Mouse (Mus musculus) ovary, postnatal 36 days (tissue): Measurements from ENCODE around the gene Pcif1.

Experiments used
- DNase-seq: peaks from one replicate; pipeline ENCODE4 v3.0.0; 2022; ENCODE audit warnings: low spot score, mixed read lengths

Pcif1 gene

DNA sequence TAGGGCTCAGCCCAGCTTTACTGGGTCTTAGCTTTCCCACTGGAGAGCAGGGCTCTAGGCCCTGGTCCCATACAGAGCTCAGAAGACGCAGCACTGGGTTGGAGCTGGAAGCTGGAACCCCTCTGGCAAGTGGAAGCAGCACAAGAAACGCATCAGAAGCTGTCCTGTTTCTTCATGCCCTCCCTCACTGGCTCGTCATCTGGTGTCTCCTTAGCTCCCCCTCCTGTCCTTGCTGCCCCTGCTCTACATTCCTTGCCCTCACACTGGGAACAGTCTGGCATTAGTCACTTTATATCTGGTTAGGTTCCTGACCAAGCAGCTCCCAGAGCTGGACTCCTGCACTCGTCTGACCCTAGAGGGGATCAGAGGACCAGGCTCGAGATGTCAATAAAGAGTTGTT lies 14.9 kb downstream of the Pcif1 start:
- no peak for DNase-seq

DNA sequence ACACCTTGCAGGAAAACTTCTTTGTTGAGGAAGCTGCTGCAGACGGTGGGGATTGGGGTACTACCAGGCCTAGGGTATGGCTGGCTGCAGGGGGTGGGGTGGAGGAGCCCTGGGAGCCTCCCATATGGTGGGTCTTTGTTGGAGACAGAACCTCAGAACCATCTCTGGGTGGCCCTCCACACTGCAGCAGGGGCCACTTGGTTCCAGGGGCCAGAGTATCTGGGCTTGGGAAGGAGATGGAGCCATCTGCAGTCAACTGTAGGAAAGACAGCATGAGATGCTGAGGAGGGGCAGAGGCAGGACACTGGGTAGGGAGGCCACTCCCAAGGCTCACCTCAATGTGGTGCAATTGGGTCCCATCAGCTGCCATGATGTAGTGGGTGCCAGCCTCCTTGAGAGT lies 15.5 kb downstream of the Pcif1 start:
- DNase-seq = no peak

DNA sequence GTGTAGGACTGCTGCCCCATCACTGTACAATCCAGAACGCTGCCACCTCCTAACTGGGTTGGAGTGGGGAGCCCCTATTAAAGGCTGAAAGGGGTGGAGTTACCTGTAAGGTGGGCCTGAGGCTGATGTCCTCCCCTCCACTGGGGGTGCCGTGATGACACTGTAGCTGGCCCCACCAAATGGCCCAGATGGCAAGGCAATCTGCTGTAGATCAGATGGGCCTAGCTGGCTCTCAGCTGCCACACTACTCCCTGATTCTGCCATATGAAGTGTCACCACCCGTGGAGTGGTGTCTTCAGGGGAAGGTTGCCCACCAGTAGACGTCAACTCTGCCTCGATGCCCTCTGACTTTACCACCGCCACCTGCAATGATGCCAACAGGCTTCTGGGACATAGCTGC lies 16.8 kb downstream of the Pcif1 start:
- no peak for DNase-seq

DNA sequence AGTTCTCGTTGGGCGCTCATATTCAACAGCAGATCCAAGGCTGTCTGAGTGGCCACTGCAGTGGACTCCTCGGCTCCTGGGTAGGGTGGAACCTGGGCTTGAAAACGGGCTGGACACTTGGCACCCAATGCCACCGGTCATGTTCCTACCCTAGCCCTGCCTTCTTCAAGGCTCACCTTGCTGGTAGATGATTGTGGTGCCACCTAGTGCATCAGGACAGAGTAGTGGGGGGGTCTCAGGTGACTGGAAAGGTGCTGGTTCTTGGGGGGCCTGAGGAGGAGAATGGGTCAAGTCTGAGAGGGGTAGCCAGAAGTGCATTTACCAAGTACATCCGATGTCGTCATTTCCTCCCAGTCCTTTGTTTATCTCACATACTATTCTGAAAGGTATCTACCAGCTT lies 18.9 kb downstream of the Pcif1 start:
- no peak for DNase-seq

DNA sequence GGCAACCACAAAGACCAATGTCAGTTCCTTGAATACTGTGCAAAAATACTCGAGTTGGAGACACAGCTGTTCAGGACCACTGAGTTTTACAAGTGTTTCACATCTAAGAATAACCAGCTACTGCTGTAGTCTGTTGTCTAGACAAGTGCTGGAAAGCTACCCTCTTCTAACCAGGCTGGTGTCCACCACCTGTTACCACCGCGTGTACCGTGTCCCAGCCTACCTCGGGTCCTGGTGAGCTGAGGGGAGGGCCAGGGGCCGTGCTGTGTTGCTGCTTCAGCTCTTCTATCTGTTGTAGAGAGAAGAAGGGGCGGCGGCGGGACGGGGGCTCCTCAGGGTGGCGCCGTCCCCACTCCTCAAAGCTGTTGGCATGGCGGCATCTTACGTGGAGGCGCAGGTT lies 19.9 kb downstream of the Pcif1 start:
- no peak for DNase-seq

DNA sequence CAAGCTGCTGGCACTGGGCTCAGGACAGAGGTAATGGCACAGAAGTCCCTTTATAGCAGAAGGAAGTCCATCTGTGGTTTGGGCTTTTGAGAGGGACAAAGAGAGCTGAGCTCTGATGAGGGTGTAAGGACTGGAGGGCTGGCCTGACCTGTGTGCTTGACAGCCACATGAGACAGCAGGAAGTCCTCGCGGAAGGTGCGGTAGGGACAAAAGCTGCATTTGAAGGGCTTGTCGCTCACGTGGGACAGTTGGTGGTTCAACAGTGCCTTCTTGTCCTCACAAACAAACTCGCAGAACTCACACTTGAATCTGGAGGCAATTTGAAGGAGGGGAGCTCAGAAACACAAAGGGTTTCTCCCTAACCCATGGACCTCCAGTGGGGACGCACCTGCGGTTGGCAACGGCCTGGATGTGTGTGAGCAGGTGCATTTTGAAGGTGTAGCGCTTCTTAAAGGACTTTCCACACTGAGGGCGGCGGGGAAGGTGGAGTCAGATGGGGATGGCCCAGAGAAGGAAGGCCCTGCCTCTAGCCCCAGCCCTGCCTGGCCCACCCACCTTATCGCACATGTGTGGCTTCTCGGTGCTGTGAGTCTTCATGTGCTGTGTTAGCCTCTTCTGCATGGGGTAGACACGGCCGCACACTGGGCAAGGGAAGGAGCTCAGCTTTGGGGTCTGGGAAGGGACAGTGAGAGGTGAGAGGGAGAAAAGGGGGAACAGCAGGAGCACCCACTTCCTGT lies 20.8 kb downstream of the Pcif1 start:
- DNase-seq = no peak

DNA sequence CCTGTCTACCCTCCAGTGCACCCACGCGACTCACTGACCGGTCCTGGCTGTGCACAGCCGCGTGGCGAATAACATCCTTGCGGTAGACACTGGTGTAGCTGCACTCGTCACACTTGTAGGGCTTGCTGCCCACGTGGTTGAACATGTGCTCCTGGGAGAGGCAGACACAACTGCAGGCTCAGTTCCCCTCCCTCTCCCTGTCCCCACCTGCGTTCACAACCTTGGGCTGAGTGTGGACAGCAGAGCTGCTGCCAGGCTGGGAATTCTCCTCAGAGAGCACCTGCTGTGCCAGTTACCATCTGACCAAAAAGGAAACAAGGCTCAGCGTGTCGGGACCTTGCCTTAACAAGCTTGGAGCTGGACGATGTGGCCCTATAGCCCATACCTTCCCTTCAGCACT lies 22.3 kb downstream of the Pcif1 start:
- no peak for DNase-seq

DNA sequence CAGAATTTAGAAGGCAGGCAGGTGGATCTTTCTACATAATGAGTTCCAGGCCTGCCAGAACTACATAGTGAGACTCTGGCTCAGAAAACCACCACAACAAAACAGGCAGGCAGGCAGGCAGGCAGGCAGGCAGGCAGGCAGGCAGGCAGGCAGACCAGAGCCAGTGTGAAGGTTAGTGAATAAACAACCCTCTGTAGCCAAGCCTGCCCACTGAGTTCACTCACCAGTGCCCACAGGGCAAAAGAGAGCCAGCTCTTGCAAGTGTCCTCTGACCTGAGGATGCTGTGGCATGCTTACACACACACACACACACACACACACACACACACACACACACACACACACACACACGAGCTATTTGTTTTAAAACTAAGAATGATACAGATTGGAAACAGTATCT lies 24.4 kb downstream of the Pcif1 start:
- no peak for DNase-seq

DNA sequence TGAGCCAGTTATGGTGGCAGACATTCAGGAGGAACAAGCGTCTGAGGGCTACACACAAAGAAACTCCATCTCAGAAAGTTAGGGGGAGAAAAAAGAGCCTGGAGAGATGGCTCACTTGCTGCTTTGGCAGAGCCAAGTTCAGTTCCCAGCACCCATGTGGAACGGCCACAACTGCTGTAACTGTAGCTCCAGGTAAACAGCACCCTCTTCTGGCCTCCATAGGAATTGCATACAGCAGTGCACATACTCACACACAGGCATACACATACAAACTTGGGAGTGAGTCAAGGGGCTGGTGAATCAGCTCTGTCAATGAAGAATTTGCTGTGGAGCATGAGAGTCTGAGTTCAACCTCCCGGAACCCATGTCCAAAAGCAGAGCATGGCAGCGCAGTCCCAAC lies 27.0 kb downstream of the Pcif1 start:
- no peak for DNase-seq

DNA sequence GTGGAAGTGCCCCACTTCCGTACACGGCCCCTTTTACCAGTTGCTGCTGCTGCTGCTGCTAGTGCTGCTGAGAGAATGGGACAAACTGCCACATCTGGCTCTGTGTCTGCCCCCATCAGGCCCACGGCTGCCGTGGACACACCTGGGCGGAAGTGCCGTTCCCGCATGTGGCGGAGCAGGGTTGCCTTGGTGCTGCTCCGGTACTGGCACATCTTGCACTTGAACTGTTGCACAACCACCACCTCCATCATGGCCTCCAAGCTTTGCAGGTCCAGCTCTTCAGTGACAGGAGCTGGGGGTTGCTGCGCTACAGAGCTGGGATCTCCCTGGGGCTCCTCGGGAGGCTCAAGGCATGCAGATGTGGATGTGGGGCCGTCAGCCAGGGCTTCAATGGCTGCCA lies 28.4 kb downstream of the Pcif1 start:
- DNase-seq = no peak

DNA sequence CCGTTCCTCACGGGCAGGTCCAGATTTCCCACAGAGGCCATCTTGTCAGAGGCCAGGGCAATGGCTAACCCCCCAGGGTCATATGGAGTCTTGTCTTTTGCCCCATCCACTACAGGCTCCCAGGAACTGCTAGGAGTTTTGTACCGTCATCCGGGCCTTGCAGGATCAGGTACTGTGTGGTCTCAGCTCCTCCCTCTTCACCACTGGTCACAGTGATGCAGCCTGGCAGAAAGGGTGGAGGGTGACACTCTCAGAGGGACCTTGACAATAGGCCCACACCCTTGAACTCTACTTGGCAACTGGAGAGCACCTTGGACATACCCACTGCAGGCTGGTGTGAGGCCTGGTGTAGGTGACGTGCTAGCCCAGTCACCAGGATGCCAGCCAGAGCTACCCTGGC lies 28.9 kb downstream of the Pcif1 start:
- DNase-seq = no peak

DNA sequence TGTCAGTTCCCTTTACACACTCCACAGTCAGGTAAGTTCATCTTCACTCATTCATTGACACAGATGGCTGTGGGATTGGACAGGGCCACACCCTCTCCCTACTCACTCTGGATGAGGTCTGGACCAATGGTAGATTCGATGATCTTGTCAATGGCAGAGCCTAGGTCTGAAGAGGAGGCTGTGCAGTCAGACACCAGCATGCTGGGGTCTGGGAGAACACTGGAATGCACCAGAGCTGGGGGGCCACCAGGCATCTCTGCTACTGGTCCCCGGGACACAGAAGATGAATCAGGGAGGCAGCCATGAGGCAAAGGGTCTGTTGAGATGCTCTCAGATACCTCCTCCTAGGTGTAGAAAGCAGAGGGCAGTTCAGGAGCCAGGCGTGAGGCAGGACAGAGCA lies 30.0 kb downstream of the Pcif1 start:
- DNase-seq = no peak

DNA sequence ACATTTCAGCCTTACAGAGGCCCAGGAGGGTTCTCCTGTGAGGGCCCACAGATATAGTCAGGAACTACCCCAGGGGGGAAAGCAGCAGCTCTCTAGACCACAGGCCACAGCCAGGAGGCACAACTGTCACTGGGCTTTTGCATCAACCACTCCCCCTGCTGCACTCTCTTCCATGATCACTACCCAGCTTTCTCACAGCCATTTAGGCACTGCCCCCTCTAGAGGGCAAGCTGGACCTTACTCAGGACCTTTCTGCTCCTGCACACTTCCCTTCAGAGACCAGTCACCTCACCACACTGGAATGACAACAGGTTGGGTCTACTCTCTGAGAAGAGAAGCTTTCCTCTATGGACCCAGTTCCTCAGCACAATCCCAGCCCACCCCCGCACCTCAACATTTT lies 30.4 kb downstream of the Pcif1 start:
- no peak for DNase-seq

DNA sequence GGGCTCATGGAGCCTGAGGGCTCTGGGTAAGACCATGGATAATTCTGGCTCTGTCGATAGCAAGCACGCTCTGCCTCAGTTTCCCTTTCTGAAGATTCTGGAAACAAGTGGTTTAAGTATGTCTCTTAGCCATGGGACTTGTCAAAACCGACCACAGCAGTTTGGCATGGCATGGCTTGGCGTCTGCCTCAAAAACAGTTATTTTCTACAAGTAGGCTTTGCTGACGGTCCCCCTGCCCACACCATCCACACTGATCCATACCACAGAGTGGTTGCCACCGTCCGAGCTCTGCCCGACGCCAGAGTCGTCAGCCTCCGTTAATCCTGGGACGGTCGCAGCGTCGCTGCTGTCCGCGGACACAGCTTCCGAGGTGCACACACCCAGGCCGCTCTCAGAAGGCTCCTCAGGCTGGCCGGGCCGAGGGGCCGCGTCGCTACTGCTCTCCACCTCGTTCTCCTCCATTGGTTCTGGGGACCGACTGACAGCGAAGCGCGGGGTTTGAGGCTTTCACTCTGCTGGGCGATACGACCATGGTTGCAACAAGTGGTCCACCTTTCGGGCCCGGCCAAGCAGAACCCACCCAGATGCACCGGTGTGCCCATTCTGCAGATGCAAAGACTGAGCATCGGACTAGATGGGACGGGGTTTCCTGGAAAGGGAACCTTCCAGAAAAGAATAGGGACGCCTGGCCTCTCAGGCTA lies 31.4 kb downstream of the Pcif1 start:
- no peak for DNase-seq

DNA sequence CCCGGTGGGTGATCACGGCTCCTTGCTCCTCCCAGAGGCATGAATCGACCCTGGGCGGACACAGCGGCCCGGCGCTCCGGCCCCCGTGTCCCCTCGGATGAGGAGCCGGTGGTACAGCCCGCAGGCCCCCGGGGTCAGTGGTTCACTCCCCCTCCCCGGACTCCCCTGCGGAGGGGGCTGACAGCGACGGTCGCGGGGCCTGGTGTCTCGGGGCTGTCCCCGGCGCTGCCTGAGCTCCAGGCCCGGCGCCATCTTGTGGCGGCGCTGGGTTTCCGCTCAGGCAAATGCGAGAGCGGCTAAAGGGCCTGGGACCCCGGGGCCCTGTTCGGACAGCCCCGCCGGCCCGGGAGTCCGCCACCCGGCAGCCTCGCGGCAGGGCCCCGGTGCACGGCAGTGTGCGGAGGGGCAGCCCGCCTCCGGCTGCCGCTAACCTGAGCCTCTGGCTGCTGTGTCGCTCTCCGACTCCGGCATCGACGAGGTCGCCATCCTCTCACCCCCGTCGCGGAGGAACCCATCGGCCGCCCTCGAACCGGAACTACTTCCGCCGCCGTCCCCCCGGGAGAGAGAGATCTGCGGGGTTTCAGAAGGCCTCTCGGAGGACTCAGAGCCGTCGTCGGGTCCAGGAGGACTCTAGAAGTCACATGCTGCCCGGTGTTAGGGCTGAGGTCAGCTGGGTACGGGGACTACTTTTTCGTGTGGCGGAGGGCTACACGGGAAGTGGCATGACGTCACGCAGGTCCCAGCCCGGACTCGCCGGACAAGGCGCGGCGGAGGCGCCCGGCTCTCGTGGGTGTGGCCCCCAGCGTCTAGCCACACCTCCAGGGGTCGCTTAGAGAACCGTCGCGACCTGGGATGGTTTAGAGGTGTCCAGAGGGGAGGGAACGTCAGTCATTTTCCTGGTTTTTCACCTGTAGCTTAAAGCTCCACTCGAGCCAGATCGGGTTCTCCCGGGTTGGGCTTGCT lies 32.3 kb downstream of the Pcif1 start, which contains the start of gene Zfp335:
Gene Zfp335 (minus strand): TSS at position 672 of the 963 bp plus-strand sequence.
- peak; percentile 94 for DNase-seq

DNA sequence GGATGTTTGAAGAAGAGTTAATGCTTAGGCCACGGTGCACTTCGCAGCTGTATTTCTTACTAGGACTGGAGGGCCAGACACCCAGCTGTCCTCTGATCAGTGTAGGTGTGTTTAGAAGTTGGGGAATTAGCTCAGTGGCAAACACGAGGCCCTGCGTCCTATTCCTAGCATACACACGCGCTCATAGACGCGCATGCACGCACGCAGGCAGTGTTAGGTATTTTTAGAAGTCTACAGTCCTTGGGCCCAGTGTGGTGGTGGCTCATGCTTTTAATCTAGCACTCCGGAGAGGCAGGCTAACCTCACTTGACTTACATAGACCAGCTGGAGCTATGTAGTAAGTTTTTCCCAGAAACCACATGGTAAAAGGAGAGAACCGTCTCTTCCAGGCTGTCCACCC lies 33.0 kb downstream of the Pcif1 start:
- DNase-seq = no peak

DNA sequence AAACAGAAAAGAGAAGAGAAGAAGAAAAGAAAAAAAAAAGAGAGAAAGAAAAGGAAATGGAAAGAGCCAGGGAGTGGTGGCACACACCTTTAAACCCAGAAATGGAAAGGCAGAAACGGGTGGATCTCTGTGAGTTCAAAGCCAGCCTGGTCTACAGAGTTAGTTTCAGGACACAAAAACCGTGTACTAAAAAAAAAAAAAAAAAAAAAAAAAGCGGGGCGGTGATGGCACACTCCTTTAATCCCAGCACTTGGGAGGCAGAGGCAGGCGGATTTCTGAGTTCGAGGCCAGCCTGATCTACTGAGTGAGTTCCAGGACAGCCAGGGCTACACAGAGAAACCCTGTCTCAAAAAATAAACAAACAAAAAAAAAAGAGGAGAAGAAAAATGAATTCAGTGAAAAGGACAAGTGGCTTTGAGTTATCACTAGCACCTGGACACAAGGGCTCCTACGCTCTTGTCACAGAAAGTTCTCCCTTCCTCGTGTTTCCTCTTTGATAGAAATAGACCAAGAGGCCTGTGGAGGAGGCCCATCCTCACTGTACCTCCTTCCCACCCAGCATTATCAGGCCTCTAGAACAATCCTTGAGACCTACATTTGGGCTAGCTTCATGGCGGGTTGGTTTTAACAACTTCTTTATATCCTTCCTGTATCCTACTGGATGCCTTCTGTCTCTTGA lies 33.8 kb downstream of the Pcif1 start:
- no peak for DNase-seq

DNA sequence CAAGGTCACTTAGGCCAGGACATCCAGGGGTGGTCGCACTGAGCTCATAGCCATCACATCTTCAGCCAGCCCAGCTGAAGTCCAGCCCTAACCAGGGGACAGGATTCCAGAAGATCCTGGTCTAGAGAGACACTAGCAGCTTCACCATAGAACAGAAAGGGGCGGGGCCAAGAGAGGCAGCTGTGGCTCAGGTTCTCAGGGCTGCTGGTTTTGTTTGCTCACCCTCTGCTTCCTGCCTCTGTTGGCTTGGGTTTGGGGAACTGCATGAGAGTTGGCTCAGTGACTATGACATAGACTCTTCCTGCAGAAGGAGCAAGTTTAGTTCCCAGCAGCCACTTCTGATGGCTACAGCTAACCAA lies 34.3 kb downstream of the Pcif1 start:
- no peak for DNase-seq

DNA sequence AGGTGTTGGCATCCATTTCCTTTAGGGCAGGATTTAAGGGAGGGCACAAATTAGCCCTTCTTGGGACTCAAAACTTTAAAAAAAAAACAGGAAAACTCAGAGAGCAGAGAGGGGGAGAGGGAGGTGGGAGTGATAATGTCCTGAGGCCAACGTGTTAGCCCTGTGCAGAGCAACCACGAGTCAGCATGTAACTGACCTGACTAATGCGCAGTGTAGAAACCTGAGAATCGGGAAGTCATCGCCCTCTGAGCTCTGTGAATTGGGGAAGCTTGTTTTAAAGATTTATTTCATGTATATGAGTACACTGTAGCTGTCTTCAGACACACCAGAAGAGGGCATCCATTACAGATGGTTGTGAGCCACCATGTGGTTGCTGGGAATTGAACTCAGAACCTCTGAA lies 37.7 kb downstream of the Pcif1 start:
- DNase-seq = no peak

DNA sequence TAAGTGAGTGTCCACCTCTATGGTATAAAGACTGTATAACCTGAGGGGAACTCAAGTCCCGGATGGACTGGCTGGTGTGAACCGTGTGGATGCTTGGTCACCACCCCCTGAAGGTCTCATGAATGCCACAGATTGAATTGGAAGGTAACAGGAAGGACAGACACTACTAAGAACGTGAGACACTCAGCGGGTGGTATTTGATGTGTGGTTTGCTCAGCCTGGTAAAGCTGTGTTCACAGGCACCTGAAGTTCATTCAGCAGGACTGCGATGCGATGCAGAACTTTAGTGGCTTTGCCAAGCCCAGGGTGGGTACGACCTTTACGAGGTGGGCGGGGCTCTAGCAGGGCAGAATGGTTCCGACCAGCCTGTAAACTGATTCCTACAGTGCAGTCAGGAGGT lies 38.3 kb downstream of the Pcif1 start:
- DNase-seq = no peak

DNA sequence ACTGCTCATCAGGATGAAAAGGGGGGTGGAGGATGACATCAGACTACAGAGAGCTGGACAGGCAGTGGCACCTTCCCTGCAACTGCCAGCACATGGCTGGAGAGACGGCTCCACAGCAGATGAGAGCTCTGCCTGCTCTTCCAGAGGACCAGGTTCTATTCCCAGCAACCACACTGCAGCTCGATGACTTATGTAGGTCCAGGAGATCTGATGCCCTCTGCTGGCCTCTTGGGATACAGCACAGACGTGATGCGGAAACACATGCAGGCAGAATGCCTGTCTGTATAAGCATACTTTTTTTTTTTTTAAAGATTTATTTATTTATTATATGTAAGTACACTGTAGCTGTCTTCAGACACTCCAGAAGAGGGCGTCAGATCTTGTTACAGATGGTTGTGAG lies 39.2 kb downstream of the Pcif1 start:
- no peak for DNase-seq

DNA sequence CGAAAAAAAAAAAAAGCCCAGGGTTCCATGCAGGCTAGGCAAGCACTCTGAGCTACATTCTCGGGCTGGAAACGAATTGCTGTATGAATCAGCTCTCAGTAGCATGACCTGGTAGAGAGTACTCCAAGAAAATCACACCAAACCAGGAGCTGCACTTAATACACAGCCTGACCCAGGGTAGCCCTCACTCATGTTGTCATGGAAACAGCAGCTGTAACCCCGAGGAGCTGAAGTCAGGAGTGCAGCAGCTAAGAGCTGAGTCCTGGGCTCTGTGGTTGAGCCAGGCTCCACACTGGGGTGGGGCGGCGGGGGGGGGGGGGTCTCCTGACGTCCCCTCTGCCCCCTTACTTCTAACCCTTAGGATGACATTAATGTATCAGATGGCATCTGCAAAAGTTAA lies 42.9 kb downstream of the Pcif1 start:
- DNase-seq = no peak
